Mouse (Mus musculus): Measurements from ENCODE around the gene Gm3373. TPM values are rescaled to one million over a fixed set of nuclear protein-coding genes. Genes with fewer than 3 reads are reported as not detected.
"Not testable (repeated sequence)": the region's sequence is repeated elsewhere in the genome, so short reads cannot be mapped to it uniquely, and the experiment has no call there.

Gm3373 gene
- polyA plus RNA-seq (2014; fragmentation: Nextera tagmentation; extraction: Ambion mirVana): 0.09 TPM in 1 of 2 replicates, not detected in the other

DNA sequence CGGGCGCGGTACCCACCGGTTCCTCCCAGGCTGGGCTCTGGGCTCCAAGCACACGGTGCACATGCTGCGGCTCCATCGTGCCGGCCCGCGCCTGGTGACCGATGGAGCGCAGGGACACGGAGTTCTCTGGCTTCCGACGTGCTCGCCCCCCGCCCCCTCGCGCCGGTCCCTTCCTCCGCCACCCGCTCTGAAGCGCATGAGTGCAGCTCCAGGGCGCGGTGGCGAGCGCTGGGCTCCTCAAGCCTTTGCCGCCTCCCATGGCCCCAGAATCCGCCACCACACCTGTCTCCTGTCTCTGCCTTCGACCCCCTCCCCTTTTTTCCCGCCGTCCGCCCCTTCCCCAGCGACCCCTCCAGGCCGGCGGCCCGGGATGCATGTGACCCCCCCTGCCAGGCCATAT, at the start of gene Gm3373:
TSS of gene Gm3373 (minus strand) at position 101 of the 400 bp plus-strand sequence.
- H3K4me2 ChIP-seq (ENCODE audit: low read depth, severe bottlenecking); H3K4me1 ChIP-seq (ENCODE audit: control insufficient read depth, insufficient read depth, low read length); H3K27me3 ChIP-seq (ENCODE audit: control insufficient read depth, insufficient read depth, low read length); H3K27ac ChIP-seq (replicated peaks; ENCODE audit: low read depth, low read length); ATAC-seq (ENCODE audit: insufficient number of reproducible peaks, low FRiP score, low TSS enrichment, low read depth); H3K9ac ChIP-seq (ENCODE audit: low read length); H3K4me3 ChIP-seq (ENCODE audit: low read depth, low read length); H3K9me3 ChIP-seq (ENCODE audit: control insufficient read depth, low read length); H3K36me3 ChIP-seq (ENCODE audit: control insufficient read depth, insufficient read depth, low read length); DNase-seq (ENCODE audit: low spot score): not testable (repeated sequence)
- WGBS: no CpG with 5 or more reads among the region's 37 CpGs

DNA sequence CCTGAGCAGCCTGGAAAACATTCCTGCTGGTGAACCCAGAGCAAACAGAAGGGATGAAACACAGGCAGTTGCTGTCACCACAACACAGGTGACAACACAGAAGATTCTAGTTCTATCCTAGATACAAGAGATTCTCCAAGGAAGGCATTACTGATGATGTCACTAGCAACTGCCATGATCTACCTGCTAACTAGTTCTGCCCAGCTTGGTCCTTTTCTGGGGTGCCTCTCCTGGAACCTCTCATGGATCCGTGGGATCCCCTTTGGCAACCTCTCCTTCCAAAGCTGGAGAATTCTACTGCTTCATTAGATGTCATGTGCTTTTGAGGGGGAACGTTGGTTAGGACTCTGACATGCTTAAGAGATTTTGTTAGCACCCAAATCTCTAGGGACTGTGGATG, 54.0 kb downstream of the Gm3373 start, which contains the start of gene Gm9603:
TSS of gene Gm9603 (minus strand) at position 101 of the 400 bp plus-strand sequence.
- DNase-seq (ENCODE audit: low spot score); H3K9ac ChIP-seq (ENCODE audit: low read length); H3K9me3 ChIP-seq (ENCODE audit: control insufficient read depth, low read length); H3K27ac ChIP-seq (replicated peaks; ENCODE audit: low read depth, low read length); H3K36me3 ChIP-seq (ENCODE audit: control insufficient read depth, insufficient read depth, low read length); H3K4me3 ChIP-seq (ENCODE audit: low read depth, low read length); H3K4me2 ChIP-seq (ENCODE audit: low read depth, severe bottlenecking); H3K4me1 ChIP-seq (ENCODE audit: control insufficient read depth, insufficient read depth, low read length); H3K27me3 ChIP-seq (ENCODE audit: control insufficient read depth, insufficient read depth, low read length); ATAC-seq (ENCODE audit: insufficient number of reproducible peaks, low FRiP score, low TSS enrichment, low read depth): not testable (repeated sequence)
- no CpG with 5 or more reads among the region's 2 CpGs for WGBS

Other genes with a start within 250 kb of the Gm3373 start
- gene Gm3488, start 239.9 kb downstream of the Gm3373 start, polyA plus RNA-seq (2014; fragmentation: Nextera tagmentation; extraction: Ambion mirVana): 1.0 and 1.1 TPM in 2 replicates
- gene Gm3532, start 203.1 kb downstream of the Gm3373 start, polyA plus RNA-seq (2014; fragmentation: Nextera tagmentation; extraction: Ambion mirVana): not detected in 2 replicates
- not detected in 2 replicates for gene Gm8265, start 108.5 kb downstream of the Gm3373 start, polyA plus RNA-seq (2014; fragmentation: Nextera tagmentation; extraction: Ambion mirVana)
- gene Gm9603, start 54.1 kb downstream of the Gm3373 start, polyA plus RNA-seq (2014; fragmentation: Nextera tagmentation; extraction: Ambion mirVana): not detected in 2 replicates
- 0.60 and 0.83 TPM in 2 replicates for gene Gm3383, start 66.4 kb upstream of the Gm3373 start, polyA plus RNA-seq (2014; fragmentation: Nextera tagmentation; extraction: Ambion mirVana)
- gene Gm3424, start 88.8 kb upstream of the Gm3373 start, polyA plus RNA-seq (2014; fragmentation: Nextera tagmentation; extraction: Ambion mirVana): not detected in 2 replicates
- gene Gm8237, start 138.8 kb upstream of the Gm3373 start, polyA plus RNA-seq (2014; fragmentation: Nextera tagmentation; extraction: Ambion mirVana): not detected in 2 replicates
- gene Gm3248, start 220.2 kb upstream of the Gm3373 start, polyA plus RNA-seq (2014; fragmentation: Nextera tagmentation; extraction: Ambion mirVana): 0.16 and 0.20 TPM in 2 replicates
- not detected in 2 replicates for gene Gm3453, start 237.6 kb upstream of the Gm3373 start, polyA plus RNA-seq (2014; fragmentation: Nextera tagmentation; extraction: Ambion mirVana)